Mouse (Mus musculus) hindbrain, embryonic 12.5 days (tissue): ENCODE measurements around the gene Sccpdh. TPM values are rescaled to one million over a fixed set of nuclear protein-coding genes. Genes with fewer than 3 reads are reported as not detected.

Experiments
- ATAC-seq: fragments of 200-750 bp; cut with Nextera tagmentation; 2 replicates; pipeline ENCODE4 v1.8.0; 2017; ENCODE audit warnings: moderate TSS enrichment; ENCODE audit not compliant: low FRiP score
- H3K27ac ChIP-seq: fragments of 300-500 bp; sonication (generic); 2 replicates; pipeline ENCODE4 v1.5.1; 2016; ENCODE audit warnings: mild to moderate bottlenecking
- H3K27me3 ChIP-seq: fragments of 300-500 bp; sonication (generic); 2 replicates; pipeline ENCODE4 v1.6.1; 2016; ENCODE audit warnings: mild to moderate bottlenecking
- H3K36me3 ChIP-seq: fragments of 300-500 bp; sonication (generic); 2 replicates; pipeline ENCODE4 v1.6.1; 2016; ENCODE audit warnings: mild to moderate bottlenecking
- H3K4me1 ChIP-seq: fragments of 300-500 bp; sonication (generic); 2 replicates; pipeline ENCODE4 v1.6.1; 2016
- H3K4me2 ChIP-seq: fragments of 300-500 bp; sonication (generic); replicated peaks from 2 replicates; pipeline ENCODE4 v1.6.1; 2016; ENCODE audit warnings: mild to moderate bottlenecking
- H3K4me3 ChIP-seq: fragments of 300-500 bp; sonication (generic); 2 replicates; pipeline ENCODE4 v1.5.1; 2016; ENCODE audit warnings: mild to moderate bottlenecking
- H3K9ac ChIP-seq: fragments of 300-500 bp; sonication (generic); 2 replicates; pipeline ENCODE4 v1.6.1; 2016; ENCODE audit warnings: mild to moderate bottlenecking, moderate library complexity
- H3K9me3 ChIP-seq: fragments of 300-500 bp; sonication (generic); replicated peaks from 2 replicates; pipeline ENCODE4 v1.6.1; 2016; ENCODE audit warnings: mild to moderate bottlenecking
- WGBS: fragments of 180-500 bp; shearing (Covaris S2); methylation state at CpG from one replicate; pipeline ENCODE4 v1.1.7; 2016; 5-methylcytosine and 5-hydroxymethylcytosine counted together
- polyA plus RNA-seq: library from polyadenylated mRNA; unstranded; fragments of >200 nt; fragmentation: Nextera tagmentation; extraction: Ambion mirVana; gene quantifications from 2 replicates; pipeline ENCODE4 v1.2.1, GENCODE M21; 2016

The Sccpdh gene
- polyA plus RNA-seq = 112 and 116 TPM in 2 replicates

DNA sequence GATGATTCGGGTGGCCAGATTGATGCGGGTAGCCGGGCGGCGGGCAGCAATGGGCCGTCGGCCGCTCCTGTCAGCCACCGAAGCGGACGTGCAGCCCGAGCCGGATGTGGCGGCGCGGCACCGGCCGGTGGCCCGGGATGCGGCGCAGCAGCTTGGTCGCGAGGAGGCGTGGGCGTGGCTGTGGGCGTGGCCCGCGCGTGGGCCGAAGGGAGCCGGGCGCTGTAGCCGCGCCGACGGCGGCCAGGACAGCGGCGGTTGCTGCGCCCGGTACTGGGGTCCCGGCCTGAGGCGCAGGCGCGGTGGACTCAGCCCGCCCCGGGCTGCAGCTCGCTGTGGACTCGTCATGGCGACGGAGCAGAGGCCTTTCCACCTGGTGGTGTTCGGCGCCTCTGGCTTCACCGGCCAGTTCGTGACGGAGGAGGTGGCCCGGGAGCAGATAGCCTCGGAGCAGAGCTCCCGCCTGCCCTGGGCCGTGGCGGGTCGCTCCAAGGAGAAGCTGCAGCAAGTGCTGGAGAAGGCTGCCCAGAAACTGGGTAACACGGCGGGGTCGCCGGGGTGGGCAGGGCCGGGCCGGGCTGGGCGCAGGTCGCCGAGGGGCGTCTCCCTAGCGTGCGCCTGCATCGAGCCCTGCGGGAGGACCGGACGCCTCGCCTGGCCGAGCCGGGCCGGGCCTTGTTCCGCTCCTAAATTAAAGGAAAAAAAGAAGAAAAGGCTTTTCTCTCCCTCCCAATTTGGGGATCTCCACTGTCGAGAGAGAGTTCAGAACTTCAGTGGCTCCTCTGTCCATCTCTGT, at the start of gene Sccpdh:
TSS of gene Sccpdh (plus strand) at position 198 of the 793 bp plus-strand sequence.
- peak within 1 kb of the TSS; percentile 63 for H3K4me2 ChIP-seq

GRCm38 (mm10) chr1:179622665-179623064, 45.3 kb upstream of the Sccpdh start:
- WGBS = 93% methylated on average over 12 of the region's 12 CpGs
- no peak for ATAC-seq
- no peaks in the 10 kb centered on the region for H3K9me3 ChIP-seq

More for the DNA sequence above, at the start of gene Sccpdh:
- WGBS = under 1% methylated on average over 75 of the region's 84 CpGs
- Histone ChIP-seq H3K36me3 (peaks cover 18% of the 10 kb centered on the region), H3K9ac (peak within 1 kb of the TSS; percentile 83), H3K4me1 (peaks cover 19% of the 10 kb centered on the region), H3K4me3 (peak within 1 kb of the TSS; percentile 73), H3K27ac (peak within 1 kb of the TSS; percentile 85), H3K9me3 (no peaks in the 10 kb centered on the region), H3K27me3 (no peaks in the 10 kb centered on the region)
- peak; percentile 97 for ATAC-seq

DNA sequence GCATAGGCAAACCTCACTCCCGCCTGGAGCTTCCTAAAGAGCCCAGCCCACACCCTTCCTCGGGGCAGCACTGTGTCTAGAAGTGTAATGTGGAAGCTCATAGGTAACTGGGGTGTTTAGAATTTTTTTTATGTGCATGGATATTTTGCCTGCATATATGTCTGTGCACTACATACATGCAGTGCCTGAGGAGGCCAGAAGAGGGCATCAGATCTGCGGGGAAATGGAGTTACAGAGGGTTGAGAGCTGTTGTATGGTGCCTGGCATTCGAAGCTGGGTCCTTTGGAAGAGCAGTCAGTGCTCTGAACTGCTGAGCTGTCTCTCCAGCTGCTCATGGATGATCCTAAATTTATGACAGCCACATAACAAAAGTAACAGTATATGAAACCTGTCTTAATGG, 44.4 kb upstream of the Sccpdh start:
- no peaks in the 10 kb centered on the region for H3K4me1 ChIP-seq

More at GRCm38 (mm10) chr1:179622665-179623064, 45.3 kb upstream of the Sccpdh start:
- H3K27ac ChIP-seq = no peak overlapping the region
- no peak overlapping the region for H3K4me2 ChIP-seq
- H3K9ac ChIP-seq = no peak overlapping the region
- no peaks in the 10 kb centered on the region for H3K27me3 ChIP-seq
- H3K4me3 ChIP-seq = no peak overlapping the region
- H3K4me1 ChIP-seq = no peaks in the 10 kb centered on the region
- peaks cover 15% of the 10 kb centered on the region for H3K36me3 ChIP-seq

DNA sequence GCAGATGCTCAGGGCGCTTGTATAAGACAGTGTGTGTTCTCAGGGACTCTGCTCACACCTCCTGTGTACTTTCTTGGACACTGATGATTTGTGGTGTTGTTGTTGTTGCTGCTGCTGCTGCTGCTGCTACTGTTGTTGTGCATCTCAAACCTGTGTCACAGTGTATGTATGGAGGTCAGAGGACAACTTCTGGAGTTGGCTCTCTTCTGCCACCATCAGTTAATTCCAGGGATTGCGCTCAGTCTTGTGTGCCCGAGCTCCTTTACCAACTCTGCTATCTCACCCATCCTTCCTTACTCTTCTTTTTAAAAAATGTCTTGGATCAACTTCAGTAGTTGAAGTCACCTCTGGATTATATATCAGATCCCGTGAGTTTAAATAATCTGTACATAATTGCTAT, 43.7 kb upstream of the Sccpdh start:
- 74% methylated on average over 4 of the region's 4 CpGs for WGBS
- ATAC-seq = no peak
- Histone ChIP-seq H3K4me2 (no peak overlapping the region), H3K9ac (no peak overlapping the region), H3K36me3 (peaks cover 15% of the 10 kb centered on the region), H3K27ac (no peak overlapping the region), H3K27me3 (no peaks in the 10 kb centered on the region), H3K9me3 (no peaks in the 10 kb centered on the region), H3K4me1 (no peaks in the 10 kb centered on the region), H3K4me3 (no peak overlapping the region)

More for the DNA sequence above, 44.4 kb upstream of the Sccpdh start:
- no peaks in the 10 kb centered on the region for H3K27me3 ChIP-seq
- no peaks in the 10 kb centered on the region for H3K9me3 ChIP-seq
- ATAC-seq = no peak
- no peak overlapping the region for H3K9ac ChIP-seq
- no peak overlapping the region for H3K4me3 ChIP-seq
- WGBS = 66% methylated on average over 4 of the region's 4 CpGs
- no peak overlapping the region for H3K4me2 ChIP-seq
- H3K27ac ChIP-seq = no peak overlapping the region
- H3K36me3 ChIP-seq = peaks cover 15% of the 10 kb centered on the region

DNA sequence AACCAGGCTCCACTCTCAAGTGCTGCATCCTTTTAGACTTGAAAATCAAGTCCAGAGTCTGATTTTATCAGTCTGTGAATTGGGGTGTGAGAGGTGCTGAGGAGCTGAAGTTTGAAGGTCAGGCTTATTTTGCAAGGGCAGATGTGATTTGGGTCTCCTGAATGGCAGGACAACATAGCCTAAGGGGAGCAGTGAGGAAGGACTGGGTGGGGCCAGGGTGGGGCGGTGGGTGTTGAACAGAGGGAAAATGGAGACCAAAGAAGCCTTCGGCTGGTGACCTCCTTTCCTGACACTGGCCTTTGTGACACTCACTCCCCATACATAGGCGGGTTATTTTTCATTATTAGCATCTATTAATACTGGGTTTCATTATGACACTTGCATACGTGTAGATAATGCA, 40.2 kb upstream of the Sccpdh start:
- H3K4me1 ChIP-seq = no peaks in the 10 kb centered on the region
- H3K36me3 ChIP-seq = peaks cover 15% of the 10 kb centered on the region
- H3K4me2 ChIP-seq = no peak overlapping the region
- no peak overlapping the region for H3K27ac ChIP-seq
- no peak overlapping the region for H3K9ac ChIP-seq
- H3K9me3 ChIP-seq = no peaks in the 10 kb centered on the region
- no peak overlapping the region for H3K4me3 ChIP-seq
- no peak for ATAC-seq
- no peaks in the 10 kb centered on the region for H3K27me3 ChIP-seq
- 83% methylated on average over 4 of the region's 4 CpGs for WGBS

DNA sequence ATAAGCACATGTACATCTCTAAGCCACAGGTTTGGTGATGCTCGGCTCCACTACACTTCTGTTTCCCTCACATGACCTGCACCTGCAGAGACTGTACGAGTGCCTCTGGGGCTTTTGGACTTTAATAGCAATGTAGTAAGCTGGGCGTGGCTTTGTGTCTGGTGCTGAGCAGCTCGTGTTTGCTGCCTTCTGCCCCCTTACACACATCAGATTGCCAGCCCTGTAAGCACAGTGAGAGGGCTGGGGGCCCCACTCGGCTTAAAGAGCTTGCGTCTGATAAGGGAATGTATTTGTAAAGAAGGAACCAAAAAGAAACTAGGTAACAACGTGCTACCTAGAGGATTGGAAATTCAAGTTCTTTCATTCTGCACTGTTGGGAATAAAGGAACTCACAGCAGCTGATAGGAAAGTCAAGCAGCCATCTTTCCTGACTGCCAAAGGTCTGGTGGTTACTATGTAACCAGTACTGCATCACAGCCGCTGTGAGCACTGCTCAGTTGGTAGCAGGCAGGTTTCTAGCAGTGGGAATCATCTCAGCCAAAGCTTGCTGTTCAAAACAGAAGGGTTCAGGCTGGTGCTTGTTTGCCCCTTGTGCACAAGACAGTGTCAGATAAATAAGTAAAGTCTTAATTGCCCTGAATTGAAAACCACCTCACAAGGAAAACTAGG, 39.4 kb upstream of the Sccpdh start:
- no peak overlapping the region for H3K27ac ChIP-seq
- peaks cover 15% of the 10 kb centered on the region for H3K36me3 ChIP-seq
- WGBS = 77% methylated on average over 8 of the region's 8 CpGs
- H3K4me2 ChIP-seq = no peak overlapping the region
- no peak overlapping the region for H3K4me3 ChIP-seq
- no peaks in the 10 kb centered on the region for H3K9me3 ChIP-seq
- no peaks in the 10 kb centered on the region for H3K4me1 ChIP-seq
- H3K27me3 ChIP-seq = no peaks in the 10 kb centered on the region
- no peak for ATAC-seq
- no peak overlapping the region for H3K9ac ChIP-seq

DNA sequence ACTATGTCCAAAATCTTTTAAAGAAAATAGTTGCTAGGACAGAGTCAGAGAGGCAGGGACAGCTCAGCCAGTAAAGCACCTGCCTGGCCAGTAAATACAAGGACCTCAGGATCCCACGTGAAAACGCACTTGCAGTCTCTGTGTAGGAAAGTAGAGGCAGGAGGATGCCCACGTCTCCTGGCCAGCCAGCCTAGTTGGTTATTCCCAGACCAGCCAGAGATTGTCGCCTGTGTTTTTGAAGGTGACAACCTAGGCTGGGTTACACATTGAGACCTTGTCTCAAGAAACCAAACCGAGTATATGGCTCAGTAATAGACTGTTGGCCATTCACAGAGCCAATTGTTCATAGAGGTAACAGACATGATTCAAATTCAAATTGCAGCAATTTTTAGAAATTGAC, 38.7 kb upstream of the Sccpdh start:
- H3K27ac ChIP-seq = no peak overlapping the region
- H3K36me3 ChIP-seq = peaks cover 15% of the 10 kb centered on the region
- H3K9me3 ChIP-seq = no peaks in the 10 kb centered on the region
- no peaks in the 10 kb centered on the region for H3K4me1 ChIP-seq
- H3K9ac ChIP-seq = no peak overlapping the region
- H3K4me3 ChIP-seq = no peak overlapping the region
- 81% methylated on average over 5 of the region's 5 CpGs for WGBS
- no peaks in the 10 kb centered on the region for H3K27me3 ChIP-seq
- H3K4me2 ChIP-seq = no peak overlapping the region
- ATAC-seq = no peak

DNA sequence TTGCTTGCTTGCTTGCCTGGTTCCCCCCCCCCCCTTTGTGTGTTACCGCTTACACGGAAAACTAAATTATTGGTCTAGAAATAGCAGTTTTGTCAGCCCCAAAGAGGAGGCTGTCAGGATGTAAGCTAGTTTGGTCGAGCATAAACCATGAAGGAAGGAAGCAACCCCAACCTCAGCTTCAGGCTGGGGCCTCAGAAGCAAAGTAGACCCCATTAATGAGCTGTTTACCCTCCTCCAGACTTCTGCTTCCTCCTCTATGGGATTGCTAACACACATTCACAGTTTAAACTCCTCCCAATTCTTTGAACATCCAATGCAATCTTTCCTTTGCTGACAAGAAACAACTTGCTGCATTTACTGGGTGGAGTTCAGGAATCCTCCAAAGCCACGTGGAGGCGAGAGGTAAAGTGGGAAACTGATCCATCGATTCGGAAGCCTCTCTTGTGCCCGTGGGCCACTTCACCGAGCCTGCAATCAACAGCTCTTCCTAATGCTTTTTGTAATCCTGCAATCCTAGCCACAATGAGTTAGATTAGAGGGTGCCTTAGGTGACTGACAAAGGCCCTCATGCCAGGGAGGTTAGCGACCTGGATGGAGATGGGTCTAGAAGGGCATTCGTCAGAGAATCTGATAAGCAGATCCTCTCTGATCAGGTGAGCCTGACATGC, 35.1 kb upstream of the Sccpdh start:
- no peak overlapping the region for H3K4me2 ChIP-seq
- no peaks in the 10 kb centered on the region for H3K36me3 ChIP-seq
- H3K4me1 ChIP-seq = no peaks in the 10 kb centered on the region
- H3K9ac ChIP-seq = no peak overlapping the region
- H3K4me3 ChIP-seq = no peak overlapping the region
- no peak for ATAC-seq
- no peak overlapping the region for H3K27ac ChIP-seq
- no peaks in the 10 kb centered on the region for H3K9me3 ChIP-seq
- WGBS = 86% methylated on average over 11 of the region's 11 CpGs
- no peaks in the 10 kb centered on the region for H3K27me3 ChIP-seq

GRCm38 (mm10) chr1:179633414-179633752, 34.6 kb upstream of the Sccpdh start:
- no peak overlapping the region for H3K27ac ChIP-seq
- H3K4me1 ChIP-seq = no peaks in the 10 kb centered on the region
- no peaks in the 10 kb centered on the region for H3K36me3 ChIP-seq
- H3K4me2 ChIP-seq = no peak overlapping the region
- no peaks in the 10 kb centered on the region for H3K27me3 ChIP-seq
- H3K4me3 ChIP-seq = no peak overlapping the region
- 61% methylated on average over 1 of the region's 1 CpGs for WGBS
- H3K9ac ChIP-seq = no peak overlapping the region
- no peak for ATAC-seq
- H3K9me3 ChIP-seq = no peaks in the 10 kb centered on the region

GRCm38 (mm10) chr1:179634159-179634558, 33.9 kb upstream of the Sccpdh start:
- no peak overlapping the region for H3K4me3 ChIP-seq
- no peaks in the 10 kb centered on the region for H3K36me3 ChIP-seq
- ATAC-seq = no peak
- H3K27ac ChIP-seq = no peak overlapping the region
- no peaks in the 10 kb centered on the region for H3K9me3 ChIP-seq
- H3K27me3 ChIP-seq = no peaks in the 10 kb centered on the region
- H3K4me2 ChIP-seq = no peak overlapping the region
- H3K4me1 ChIP-seq = no peaks in the 10 kb centered on the region
- no peak overlapping the region for H3K9ac ChIP-seq
- WGBS = 85% methylated on average over 3 of the region's 3 CpGs

- Histone ChIP-seq H3K27me3 (no peaks in the 10 kb centered on the region), H3K9me3 (no peaks in the 10 kb centered on the region), H3K27ac (no peak overlapping the region), H3K4me2 (no peak overlapping the region), H3K9ac (no peak overlapping the region), H3K4me3 (no peak overlapping the region), H3K4me1 (peaks cover 3% of the 10 kb centered on the region; the same call in 1 of the 2 replicates), H3K36me3 (no peaks in the 10 kb centered on the region)
- 80% methylated on average over 4 of the region's 4 CpGs for WGBS
- no peak for ATAC-seq
These were observed 25.3 kb upstream of the Sccpdh start for GRCm38 (mm10) chr1:179642726-179643125.

- Histone ChIP-seq H3K27ac (no peak overlapping the region), H3K4me1 (peaks cover 3% of the 10 kb centered on the region; the same call in 1 of the 2 replicates), H3K27me3 (no peaks in the 10 kb centered on the region), H3K9me3 (no peaks in the 10 kb centered on the region), H3K9ac (no peak overlapping the region), H3K4me3 (no peak overlapping the region), H3K36me3 (no peaks in the 10 kb centered on the region), H3K4me2 (no peak overlapping the region)
- no peak for ATAC-seq
- 85% methylated on average over 3 of the region's 3 CpGs for WGBS
These were observed 23.9 kb upstream of the Sccpdh start for GRCm38 (mm10) chr1:179644151-179644550.
